Mouse (Mus musculus): ENCODE measurements around the gene Larp6. TPM values are rescaled to one million over a fixed set of nuclear protein-coding genes. Genes with fewer than 3 reads are reported as not detected.

Larp6 gene
- total RNA-seq, 2 experiments from 2014 or later = 1.6 TPM

DNA sequence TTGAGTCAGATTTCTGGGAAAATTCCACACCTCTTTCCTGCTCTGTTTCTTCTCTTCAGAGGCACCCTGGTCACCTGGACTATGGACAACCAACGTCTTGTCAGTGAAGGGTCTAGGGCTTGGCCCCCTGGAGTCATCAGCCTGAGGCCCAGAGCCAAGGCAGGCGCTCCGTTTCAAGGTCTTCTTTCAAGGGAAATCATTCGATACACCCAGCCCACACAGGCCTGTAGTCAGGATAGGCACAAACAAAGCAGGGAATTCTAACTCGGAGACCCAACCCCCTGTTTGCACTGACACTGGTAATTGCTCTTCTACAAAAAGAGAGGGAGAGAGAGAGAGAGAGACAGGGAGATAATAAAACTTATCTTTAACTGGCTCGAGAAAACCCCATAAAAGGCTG is 39.2 kb downstream of the Larp6 start:
- intact Hi-C loops (cut with DNase I; ENCODE audit: low total_unique reads) = no loop called here

DNA sequence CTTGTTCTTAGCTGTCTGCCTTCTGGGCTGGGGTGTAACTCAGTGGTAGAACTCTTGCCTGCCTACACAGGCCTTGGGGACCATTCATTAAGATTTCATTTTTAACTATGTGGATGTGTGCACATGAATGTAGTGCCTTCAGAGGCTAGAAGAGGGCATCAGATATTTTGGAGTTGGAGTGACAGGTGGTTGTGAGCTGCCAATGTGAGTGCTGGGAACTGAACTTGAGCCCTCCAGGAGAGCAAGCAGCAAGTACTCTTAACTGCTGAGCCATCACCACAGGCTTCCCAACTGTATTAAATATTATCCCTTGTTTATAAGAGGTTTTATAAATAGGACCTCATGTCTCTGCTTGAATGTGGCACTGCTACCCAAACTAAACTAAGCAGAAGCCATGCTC is 39.8 kb downstream of the Larp6 start:
- no peak for DNase-seq
- intact Hi-C loops (cut with DNase I; ENCODE audit: low total_unique reads) = no loop called here

More for the DNA sequence above, 39.2 kb downstream of the Larp6 start:
- DNase-seq = no peak

DNA sequence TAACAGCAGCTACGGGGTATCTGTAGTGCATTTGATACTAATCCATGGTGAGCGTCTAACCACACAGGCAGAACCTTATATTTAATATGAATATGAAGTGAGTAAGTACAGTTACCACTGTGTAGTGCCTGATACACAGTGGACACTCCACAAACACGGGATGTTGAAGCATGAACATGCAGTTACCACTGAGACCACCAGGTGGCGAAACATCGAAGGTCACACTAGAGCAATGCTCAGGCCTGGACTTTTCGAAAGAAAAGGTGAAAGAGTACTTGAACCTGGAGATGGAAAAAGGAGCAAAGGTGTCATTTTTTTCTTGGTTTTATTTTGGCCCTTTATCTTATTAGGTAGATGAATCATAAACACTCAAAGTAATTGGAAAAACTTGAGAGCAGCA is 43.5 kb downstream of the Larp6 start:
- peak; percentile 73 for DNase-seq
- intact Hi-C loops (cut with DNase I; ENCODE audit: low total_unique reads) = loop anchor here (2.0 to 5.0 kb wide), 2 partner anchors 56 to 103 kb away; no protein-coding TSS in a partner anchor

DNA sequence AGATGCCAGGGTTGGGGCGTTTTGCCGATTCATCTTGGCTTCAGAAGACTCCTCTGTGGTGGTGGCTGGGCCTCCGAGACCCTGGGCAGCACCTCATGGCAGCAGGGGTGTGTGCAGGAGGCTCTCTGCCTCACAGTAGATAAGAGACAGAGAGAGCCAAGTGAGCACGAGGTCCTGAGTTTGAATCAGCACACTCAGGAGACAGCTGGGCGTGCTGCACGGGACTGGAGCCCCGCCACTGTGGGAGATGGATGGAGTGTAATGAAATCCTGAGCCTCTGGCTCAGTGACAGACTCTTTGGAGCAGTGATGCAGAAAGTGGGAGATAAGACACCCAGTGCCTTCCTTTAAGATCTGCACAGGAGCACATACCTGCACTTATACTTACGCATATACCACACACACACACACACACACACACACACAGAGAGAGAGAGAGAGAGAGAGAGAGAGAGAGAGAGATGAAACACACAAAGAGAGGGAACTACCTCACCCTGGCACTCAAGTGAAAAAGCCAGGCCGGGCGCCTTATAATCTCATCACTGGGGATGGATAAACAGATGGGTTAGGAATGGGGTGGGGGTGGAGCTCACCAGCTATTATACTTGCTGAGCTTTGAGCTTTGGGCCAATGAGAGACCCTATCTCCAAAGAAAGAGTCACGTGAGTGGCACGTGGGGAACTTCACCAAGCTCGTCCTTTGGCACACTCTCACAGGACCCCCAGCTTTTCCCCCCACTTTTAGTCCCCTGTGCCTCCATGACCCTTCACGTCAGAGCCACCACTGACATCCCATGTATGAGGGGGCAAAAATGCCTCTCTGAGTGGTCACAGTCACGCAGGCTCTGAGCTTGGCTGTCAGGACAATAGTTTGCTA is 44.3 kb downstream of the Larp6 start:
- peak; percentile 25 for DNase-seq
- intact Hi-C loops (cut with DNase I; ENCODE audit: low total_unique reads) = loop anchor here (2.0 to 5.0 kb wide), 2 partner anchors 55 to 102 kb away; no protein-coding TSS in a partner anchor

DNA sequence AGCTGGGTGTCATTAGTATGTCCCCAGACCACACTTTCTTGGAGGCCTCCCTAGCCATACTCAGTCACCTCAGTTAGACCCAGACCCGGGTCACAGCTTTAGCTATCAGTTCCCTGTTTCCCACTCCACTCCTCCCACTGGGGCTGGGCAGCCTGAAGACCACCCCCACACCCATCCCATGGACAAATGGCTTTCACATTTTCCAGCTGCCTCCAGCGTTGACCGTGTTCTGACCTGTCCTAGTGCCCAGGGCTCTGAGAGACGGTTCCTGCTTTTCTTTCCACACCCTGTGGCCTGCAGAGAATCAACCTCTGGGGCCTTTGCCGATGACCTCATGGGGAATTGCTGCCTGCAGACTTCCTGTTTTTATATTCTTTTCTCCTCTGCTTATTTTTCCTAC is 45.0 kb downstream of the Larp6 start:
- intact Hi-C loops (cut with DNase I; ENCODE audit: low total_unique reads) = loop anchor here (2.0 to 5.0 kb wide), 2 partner anchors 54 to 101 kb away; no protein-coding TSS in a partner anchor
- DNase-seq = peak; percentile 31

DNA sequence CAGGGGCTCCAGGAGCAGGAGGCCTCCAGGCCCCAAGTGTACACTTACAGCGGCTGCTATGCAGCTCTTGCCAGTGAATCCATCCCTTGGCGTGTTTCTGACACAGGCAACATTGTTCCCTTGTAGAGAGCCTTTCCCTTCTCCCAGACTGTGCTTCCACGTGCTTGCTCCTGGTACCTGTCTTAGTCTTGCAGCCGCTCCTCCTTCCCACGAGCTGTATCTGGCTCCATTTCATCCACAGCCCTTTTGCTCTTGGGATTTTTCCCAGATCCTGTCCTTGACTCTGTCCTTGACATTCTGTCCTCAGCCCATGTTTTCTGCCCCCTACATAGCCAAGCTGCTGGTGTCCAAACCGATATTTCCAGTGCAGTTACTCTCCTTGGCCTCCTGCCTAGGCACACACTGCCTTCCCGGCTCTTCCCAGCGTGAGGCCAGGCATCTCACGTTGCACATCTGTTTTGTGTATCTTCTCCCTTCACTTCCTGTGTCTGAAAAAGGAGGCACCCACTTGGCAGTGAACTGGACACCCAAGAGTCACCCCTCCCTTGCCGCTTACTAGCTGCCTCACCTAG is 46.7 kb downstream of the Larp6 start:
- peak; percentile 78 for DNase-seq
- intact Hi-C loops (cut with DNase I; ENCODE audit: low total_unique reads) = loop anchor here (5.0 kb wide), 1 partner anchor 53 kb away; no protein-coding TSS in a partner anchor

DNA sequence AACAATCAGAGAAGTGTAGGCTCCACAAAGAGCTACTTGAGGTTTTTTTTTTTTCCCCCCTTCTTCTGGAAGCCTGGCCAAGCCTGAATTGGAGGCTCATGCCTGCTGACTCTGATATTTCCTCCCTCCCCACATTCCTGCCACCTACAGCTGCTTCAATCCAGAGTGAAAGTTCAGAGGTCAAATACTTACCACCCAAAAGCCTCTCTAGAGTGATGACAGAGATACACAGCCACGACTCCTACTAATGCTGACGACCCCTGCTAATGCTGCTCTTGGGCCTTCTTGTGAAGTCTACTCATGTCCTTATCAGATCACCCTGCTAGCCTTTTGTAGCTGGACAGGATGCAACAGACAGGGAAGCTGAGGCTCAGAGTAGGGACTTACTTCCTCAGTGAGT is 52.4 kb downstream of the Larp6 start:
- intact Hi-C loops (cut with DNase I; ENCODE audit: low total_unique reads) = no loop called here
- no peak for DNase-seq

DNA sequence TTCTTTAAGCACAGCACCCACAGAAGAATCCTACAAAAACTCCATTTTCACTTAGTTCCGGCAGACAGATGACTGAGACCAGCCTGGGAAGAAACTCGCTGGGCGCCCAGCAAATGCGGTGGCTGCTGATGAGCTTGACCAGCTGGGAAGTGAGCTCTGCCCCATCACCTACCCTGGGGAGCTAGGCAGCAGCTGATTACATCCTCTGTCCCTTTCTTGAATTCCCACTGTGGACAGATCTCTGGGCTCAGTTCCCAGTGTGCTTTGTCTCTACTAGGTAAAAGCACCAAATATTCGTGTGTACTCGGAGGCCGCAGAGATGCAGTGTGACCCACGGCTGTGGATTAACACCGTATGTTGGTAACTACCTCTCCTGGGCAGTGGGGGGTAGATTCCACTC is 55.6 kb downstream of the Larp6 start:
- DNase-seq = peak; percentile 13
- intact Hi-C loops (cut with DNase I; ENCODE audit: low total_unique reads) = no loop called here

DNA sequence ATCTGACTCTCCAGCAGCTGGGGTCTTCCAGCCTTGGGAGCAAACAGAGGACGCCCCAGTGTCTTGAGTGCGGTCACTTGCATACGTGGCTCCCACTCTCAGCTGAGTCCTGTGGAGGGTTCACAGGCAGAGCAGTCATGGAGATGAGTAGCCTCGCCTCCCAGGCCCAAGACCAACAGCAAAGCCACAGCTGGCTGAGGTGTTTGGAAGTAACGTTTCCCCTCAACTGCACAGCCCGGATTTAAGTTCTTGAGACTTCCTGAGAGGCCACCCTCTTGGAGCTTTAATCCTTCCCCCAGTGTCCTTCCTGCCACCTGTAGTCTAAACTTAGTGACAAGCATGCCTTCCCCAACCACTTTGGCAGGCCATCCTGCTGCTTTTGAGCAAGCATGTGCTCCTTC is 56.9 kb downstream of the Larp6 start:
- intact Hi-C loops (cut with DNase I; ENCODE audit: low total_unique reads) = no loop called here
- peak; percentile 16 for DNase-seq

DNA sequence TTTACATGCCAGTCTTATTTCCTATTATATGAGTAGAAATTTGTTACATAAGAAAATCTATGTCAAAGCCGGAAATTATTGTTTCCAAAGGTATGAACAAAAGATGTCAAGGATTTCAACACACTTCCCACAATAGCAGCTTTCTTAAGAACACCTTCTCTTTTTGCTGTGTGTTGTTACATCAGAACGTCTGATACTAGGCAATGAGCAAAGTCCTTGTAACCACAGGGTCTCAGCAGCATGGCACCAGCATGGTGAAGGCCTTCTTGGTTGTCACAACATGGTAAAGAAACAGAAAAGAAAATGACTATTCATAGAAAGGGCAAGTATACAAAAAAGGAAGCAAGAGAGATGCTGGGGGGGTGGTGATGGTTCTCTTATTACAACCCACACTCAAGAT is 60.9 kb downstream of the Larp6 start:
- intact Hi-C loops (cut with DNase I; ENCODE audit: low total_unique reads) = no loop called here
- no peak for DNase-seq

DNA sequence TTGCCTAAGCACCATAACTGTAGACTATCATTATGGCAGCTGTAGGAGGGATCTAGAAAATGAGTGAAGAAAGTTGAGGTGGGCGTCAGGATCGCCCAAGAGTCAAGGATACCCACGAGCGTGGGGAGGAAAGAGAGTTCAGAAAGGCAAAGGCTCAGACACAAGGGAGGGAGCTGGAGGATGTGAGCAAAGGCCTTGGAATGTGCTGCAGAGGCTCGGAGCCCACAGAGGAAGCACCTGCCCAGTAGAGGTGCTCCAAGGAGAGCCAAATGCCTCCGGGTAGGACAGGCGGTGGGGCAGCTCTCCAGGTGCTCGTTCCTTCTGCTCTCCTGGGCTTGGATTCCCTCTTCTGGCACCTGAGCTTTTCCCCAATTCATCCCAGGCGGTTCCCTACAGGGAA is 64.1 kb downstream of the Larp6 start:
- intact Hi-C loops (cut with DNase I; ENCODE audit: low total_unique reads) = no loop called here
- no peak for DNase-seq

DNA sequence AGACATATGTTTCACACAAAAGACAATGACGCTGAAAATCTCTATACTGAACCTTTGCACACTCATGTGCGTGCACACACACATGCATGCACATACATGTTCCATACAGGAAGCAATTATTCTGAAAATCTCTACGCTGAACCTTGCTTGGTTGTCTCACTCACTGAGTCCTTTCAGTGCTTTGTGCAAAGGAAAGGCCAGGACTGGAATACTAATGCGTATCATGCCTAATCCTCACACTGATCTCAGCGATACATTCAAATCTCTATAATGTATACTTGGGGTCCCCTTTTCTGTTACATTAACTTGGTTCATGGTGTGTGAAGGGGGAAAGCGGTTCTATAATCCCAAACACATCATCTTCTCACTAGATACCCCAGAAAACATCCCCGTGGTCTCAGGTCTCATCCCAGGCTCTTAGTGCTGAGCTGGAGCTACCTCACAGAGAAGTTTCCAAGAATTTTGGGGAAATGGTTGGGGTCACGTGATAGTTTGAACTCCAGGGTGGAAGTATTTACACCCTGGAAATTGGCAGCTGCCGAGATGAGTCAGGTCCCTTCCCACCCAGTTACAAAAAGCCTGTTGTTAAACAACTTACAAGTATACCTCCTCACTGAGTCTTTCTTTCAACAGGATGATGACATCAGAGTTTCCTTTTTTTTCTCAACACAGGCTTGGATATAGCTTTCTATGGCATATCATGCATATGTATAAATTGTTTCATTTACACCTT is 69.4 kb downstream of the Larp6 start:
- DNase-seq = no peak
- intact Hi-C loops (cut with DNase I; ENCODE audit: low total_unique reads) = no loop called here

DNA sequence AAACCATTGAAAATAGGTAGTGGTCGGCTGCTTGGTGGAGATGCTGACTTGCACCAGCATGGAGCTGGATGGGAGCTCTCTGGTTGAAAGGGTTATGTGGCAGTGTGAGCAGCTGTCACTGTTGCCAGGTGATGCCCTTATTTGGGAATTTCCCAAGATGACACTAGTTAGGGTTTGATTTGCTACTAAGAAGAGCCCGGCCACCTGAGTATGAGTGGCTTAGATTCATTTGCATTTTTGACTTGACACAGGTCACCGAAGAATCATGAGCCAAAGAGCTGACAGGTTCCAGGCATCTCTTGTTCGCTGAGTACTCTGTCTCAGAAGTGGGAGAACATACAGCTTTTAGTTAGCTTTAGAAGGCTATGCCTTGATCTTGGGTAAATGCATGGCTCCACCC is 72.3 kb downstream of the Larp6 start:
- no peak for DNase-seq
- intact Hi-C loops (cut with DNase I; ENCODE audit: low total_unique reads) = no loop called here

DNA sequence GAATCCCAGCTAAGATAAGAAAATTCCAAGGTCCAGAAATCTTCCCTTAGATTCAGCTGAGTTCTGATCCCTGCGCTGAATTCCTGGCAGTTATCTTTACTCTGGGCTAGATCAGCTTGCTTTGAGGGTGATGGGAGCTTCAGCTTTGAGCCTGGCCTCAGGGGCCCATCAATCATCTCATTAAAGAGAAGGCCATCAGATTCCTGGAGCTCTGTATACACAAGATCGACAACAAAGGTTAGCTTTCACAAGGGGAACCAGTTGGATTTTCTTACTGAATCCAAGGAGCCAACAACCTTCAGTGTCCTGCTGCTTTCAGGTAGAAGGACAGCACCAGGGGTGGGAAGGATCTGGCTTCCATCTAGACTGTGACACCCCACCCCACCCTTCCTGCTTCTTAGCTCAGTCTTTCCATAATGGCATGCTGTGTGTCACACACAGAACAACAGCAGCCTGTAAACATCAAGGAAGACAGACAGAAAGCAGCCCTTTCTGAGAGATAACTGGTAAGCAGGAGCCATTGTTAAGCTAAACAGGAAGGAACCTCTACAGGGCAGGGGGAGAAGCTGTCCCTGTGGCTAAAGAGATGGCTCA is 74.8 kb downstream of the Larp6 start:
- intact Hi-C loops (cut with DNase I; ENCODE audit: low total_unique reads) = no loop called here
- no peak for DNase-seq

Other genes starting within 250 kb of the Larp6 start
- gene Thsd4, start 190.9 kb upstream of the Larp6 start, total RNA-seq (2021) = 1 to 10 TPM; 2.4 to 3.7 TPM
- 1 to 10 TPM; 3.4 to 3.5 TPM for gene Lrrc49, start 24.8 kb upstream of the Larp6 start, total RNA-seq (2021)
- 10 to 100 TPM; 70.3 to 78.1 TPM for gene Uaca, start 81.6 kb downstream of the Larp6 start, total RNA-seq (2021)